Mouse (Mus musculus) hindbrain, embryonic 13.5 days (tissue): ENCODE data around the gene Bahd1. TPM values are rescaled to one million over a fixed set of nuclear protein-coding genes. Genes with fewer than 3 reads are reported as not detected.

Source experiments
- ATAC-seq: fragments of 200-750 bp; cut with Nextera tagmentation; 2 replicates; pipeline ENCODE4 v1.8.0; 2017; ENCODE audit warnings: moderate TSS enrichment; ENCODE audit not compliant: low FRiP score
- H3K27ac ChIP-seq: fragments of 300-500 bp; sonication (generic); 2 replicates; pipeline ENCODE4 v1.5.1; 2015; ENCODE audit warnings: inconsistent platforms, mild to moderate bottlenecking, moderate library complexity
- H3K27me3 ChIP-seq: fragments of 300-500 bp; sonication (generic); 2 replicates; pipeline ENCODE4 v1.6.1; 2015; ENCODE audit warnings: mild to moderate bottlenecking, inconsistent platforms
- H3K36me3 ChIP-seq: fragments of 300-500 bp; sonication (generic); 2 replicates; pipeline ENCODE4 v1.6.1; 2015; ENCODE audit warnings: mild to moderate bottlenecking, inconsistent platforms
- H3K4me1 ChIP-seq: fragments of 300-500 bp; sonication (generic); replicated peaks from 2 replicates; pipeline ENCODE4 v1.6.1; 2015; ENCODE audit warnings: inconsistent platforms
- H3K4me2 ChIP-seq: fragments of 300-500 bp; sonication (generic); 2 replicates; pipeline ENCODE4 v1.6.1; 2015; ENCODE audit warnings: inconsistent platforms, mild to moderate bottlenecking, moderate library complexity
- H3K4me3 ChIP-seq: fragments of 300-500 bp; sonication (generic); 2 replicates; pipeline ENCODE4 v1.5.1; 2015; ENCODE audit warnings: mild to moderate bottlenecking, inconsistent platforms
- H3K9ac ChIP-seq: fragments of 300-500 bp; sonication (generic); 2 replicates; pipeline ENCODE4 v1.6.1; 2015; ENCODE audit warnings: mild to moderate bottlenecking, inconsistent platforms
- H3K9me3 ChIP-seq: fragments of 300-500 bp; sonication (generic); 2 replicates; pipeline ENCODE4 v1.6.1; 2016; ENCODE audit warnings: inconsistent platforms
- WGBS: fragments of 180-500 bp; shearing (Covaris S2); methylation state at CpG from one replicate; pipeline ENCODE4 v1.1.7; 2015; 5-methylcytosine and 5-hydroxymethylcytosine counted together
- polyA plus RNA-seq: library from polyadenylated mRNA; unstranded; fragments of >200 nt; fragmentation: Nextera tagmentation; extraction: Ambion mirVana; gene quantifications from 2 replicates; pipeline ENCODE4 v1.2.1, GENCODE M21; 2015

Gene Bahd1
- polyA plus RNA-seq, 1 experiment from 2014 or later, result 5.1 TPM

DNA sequence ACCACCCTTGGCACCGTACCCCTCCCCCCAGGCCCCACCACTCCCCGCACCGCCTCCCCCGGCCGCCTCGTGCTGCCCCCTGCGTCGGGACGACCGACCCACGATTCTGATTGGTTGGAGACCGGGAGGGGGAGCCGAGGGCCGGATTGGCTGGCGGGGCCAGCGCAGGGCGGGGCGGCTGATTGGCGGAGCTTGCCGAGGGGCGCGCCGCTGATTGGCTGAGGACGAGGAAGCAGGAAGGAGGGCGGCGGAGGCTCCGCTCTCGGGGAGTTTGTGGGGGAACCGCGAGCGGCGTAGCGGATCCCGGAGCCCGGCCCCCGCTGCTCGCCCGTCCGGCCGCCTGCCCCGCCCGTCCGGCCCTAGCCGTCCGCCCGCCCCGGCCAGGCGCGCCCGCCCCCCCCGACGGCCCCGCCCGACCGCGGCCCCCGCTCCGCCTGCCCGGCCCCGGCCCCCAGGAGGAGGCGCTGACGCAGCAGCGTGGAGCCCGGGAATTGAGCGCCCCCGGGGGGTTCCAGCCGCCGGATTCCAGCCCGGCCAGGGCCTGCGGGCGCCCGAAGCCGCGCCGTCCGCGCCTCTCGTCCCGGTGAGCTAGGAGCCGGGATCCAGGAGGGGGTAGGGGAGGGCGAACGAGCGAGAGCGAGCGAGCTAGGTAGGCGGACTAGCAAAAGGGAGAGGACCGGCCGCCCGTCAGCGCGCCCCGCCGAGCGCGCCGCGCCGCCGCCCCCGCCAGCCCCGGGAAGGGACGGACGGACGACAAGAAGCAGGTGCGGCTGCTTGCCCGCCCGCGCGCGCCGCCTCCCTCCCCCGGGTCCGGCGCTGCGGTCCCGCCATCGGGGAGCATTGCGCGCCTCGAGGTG lies 1.2 kb downstream of the Bahd1 start:
- peak; percentile 90 for ATAC-seq
- Histone ChIP-seq H3K4me2 (peak overlapping the region; percentile 96), H3K36me3 (no peaks in the 10 kb centered on the region), H3K4me3 (peak overlapping the region; percentile 93), H3K4me1 (peaks cover 75% of the 10 kb centered on the region), H3K9me3 (no peaks in the 10 kb centered on the region), H3K27me3 (peaks cover 44% of the 10 kb centered on the region), H3K9ac (peak overlapping the region; percentile 95), H3K27ac (peak overlapping the region; percentile 94)
- WGBS, result under 1% methylated on average over 89 of the region's 120 CpGs

DNA sequence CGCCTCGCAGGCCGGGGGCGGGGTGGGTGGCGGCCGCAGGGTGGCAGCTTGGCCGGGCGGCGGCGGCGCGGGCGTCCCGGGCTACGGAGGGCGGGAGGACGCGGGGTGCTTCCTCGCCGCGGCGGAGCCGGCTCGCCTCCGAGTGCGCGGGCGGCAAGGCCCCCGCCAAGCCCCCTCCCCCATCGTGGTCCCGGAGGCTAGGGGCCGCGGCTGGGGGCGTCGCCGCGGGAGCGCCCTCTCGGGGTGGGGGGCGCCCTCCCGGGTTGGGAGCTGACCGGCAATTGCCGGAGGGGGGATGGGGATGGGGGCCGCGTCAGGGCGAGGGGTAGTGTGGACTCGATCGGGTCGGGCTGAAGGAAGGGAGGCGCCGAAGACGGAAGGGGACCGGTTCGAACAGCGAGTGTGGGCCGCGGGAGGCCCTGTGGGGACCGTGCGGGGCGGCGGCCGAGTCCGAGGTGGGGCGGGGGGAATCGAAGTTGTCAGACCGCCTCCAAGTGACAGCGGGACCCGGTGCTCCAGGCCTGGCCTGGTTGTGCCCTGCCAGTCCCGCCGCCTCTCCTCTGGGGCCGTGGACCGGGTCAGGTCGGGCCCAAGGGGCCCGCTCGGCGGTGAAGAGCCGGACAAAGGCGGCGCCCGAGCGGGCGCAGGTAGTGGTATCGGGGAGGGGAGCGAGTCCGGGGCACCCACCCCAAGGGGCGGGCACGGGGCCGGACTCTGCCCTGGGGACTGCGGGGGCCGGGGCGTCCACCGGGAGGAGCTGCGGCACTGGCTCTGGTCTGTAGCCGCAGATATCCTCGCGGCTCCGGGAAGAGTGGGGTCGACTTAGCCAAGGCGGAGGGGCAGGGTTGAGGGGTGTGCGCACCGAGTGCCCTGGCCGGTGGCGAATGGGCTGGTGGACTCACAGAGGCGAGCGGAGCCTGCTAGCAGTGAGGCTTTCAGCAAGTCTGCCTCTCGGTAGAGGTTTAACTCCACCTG lies 2.2 kb downstream of the Bahd1 start:
- ATAC-seq, result peak; percentile 25; the same call in 1 of the 2 replicates
- WGBS, result 1% methylated on average over 60 of the region's 106 CpGs

DNA sequence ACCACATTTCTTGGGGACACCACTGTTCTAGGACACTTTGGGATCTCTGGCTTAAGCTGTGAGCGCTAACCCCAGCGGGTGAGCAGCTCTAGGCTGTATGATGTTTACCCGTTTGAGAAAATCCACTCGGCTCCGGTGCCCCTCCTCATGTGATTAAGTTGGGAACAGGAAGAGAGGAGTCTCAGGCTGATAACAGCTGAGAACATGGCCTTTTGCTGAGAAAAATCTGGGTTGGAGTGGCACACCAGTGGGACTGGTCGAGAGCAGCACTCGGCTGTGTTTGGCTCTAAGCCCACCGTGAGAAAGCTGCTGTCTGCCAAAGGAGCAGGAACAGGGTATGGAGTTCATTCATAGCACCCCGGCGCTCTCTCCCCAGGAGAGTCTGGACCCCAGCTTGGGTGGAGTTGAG lies 3.2 kb downstream of the Bahd1 start:
- Histone ChIP-seq H3K9ac (peak overlapping the region; percentile 95), H3K4me3 (peak overlapping the region; percentile 93), H3K4me1 (peaks cover 57% of the 10 kb centered on the region), H3K9me3 (no peaks in the 10 kb centered on the region), H3K4me2 (peak overlapping the region; percentile 95), H3K27me3 (peaks cover 25% of the 10 kb centered on the region), H3K36me3 (no peaks in the 10 kb centered on the region), H3K27ac (no peak overlapping the region)
- no peak for ATAC-seq
- WGBS, result 9% methylated on average over 10 of the region's 10 CpGs

More for the DNA sequence above, 2.2 kb downstream of the Bahd1 start:
- H3K4me1 ChIP-seq, result peaks cover 67% of the 10 kb centered on the region
- peak overlapping the region; percentile 93 for H3K4me3 ChIP-seq
- peaks cover 35% of the 10 kb centered on the region for H3K27me3 ChIP-seq
- H3K36me3 ChIP-seq, result no peaks in the 10 kb centered on the region
- no peaks in the 10 kb centered on the region for H3K9me3 ChIP-seq
- H3K27ac ChIP-seq, result peak overlapping the region; percentile 94
- peak overlapping the region; percentile 95 for H3K9ac ChIP-seq
- H3K4me2 ChIP-seq, result peak overlapping the region; percentile 95

- Histone ChIP-seq H3K4me1 (peaks cover 52% of the 10 kb centered on the region), H3K4me3 (no peak overlapping the region), H3K36me3 (no peaks in the 10 kb centered on the region), H3K9me3 (no peaks in the 10 kb centered on the region), H3K27ac (no peak overlapping the region), H3K9ac (0 out of 2 replicates have a peak overlapping the region, but pooled peaks have one; percentile 36), H3K4me2 (no peak overlapping the region), H3K27me3 (peaks cover 3% of the 10 kb centered on the region; the same call in 1 of the 2 replicates)
- no peak for ATAC-seq
- 85% methylated on average over 7 of the region's 7 CpGs for WGBS
Observed at GRCm38 (mm10) chr2:118905433-118906117, 5.4 kb downstream of the Bahd1 start.

- no peak for ATAC-seq
- Histone ChIP-seq H3K27me3 (no peaks in the 10 kb centered on the region), H3K9me3 (no peaks in the 10 kb centered on the region), H3K4me3 (no peak overlapping the region), H3K36me3 (no peaks in the 10 kb centered on the region), H3K4me1 (peaks cover 54% of the 10 kb centered on the region), H3K9ac (no peak overlapping the region), H3K4me2 (no peak overlapping the region), H3K27ac (no peak overlapping the region)
- 74% methylated on average over 5 of the region's 5 CpGs for WGBS
Observed at GRCm38 (mm10) chr2:118906118-118906492, 5.9 kb downstream of the Bahd1 start.

GRCm38 (mm10) chr2:118907781-118908180 lies 7.6 kb downstream of the Bahd1 start:
- Histone ChIP-seq H3K27ac (no peak overlapping the region), H3K4me1 (peaks cover 64% of the 10 kb centered on the region), H3K9me3 (no peaks in the 10 kb centered on the region), H3K9ac (no peak overlapping the region), H3K4me2 (no peak overlapping the region), H3K27me3 (no peaks in the 10 kb centered on the region), H3K36me3 (no peaks in the 10 kb centered on the region), H3K4me3 (no peak overlapping the region)
- WGBS, result 95% methylated on average over 3 of the region's 3 CpGs
- no peak for ATAC-seq

DNA sequence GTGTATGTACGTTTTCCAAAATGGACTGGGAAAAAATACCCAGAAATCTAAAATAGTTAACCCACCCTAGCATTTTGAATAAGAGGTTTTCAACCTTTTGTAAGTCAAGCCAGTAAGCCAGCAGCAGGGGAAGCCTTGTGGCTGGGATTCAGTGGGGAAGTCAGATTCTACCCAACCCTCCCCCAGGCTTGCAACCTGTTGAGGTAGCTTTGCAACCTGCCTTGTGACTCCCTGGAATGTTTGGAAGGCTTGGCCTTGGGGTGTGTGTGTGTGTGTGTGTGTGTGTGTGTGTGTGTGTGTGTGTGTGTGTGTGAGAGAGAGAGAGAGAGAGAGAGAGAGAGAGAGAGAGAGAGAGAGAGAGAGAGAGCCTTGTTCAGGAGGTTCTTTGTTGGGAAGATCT lies 9.0 kb downstream of the Bahd1 start:
- 54% methylated on average over 1 of the region's 1 CpGs for WGBS
- H3K4me3 ChIP-seq, result no peak overlapping the region
- no peak overlapping the region for H3K9ac ChIP-seq
- H3K4me2 ChIP-seq, result no peak overlapping the region
- H3K9me3 ChIP-seq, result no peaks in the 10 kb centered on the region
- H3K36me3 ChIP-seq, result no peaks in the 10 kb centered on the region
- no peak overlapping the region for H3K27ac ChIP-seq
- no peaks in the 10 kb centered on the region for H3K27me3 ChIP-seq
- ATAC-seq, result no peak
- peaks cover 64% of the 10 kb centered on the region for H3K4me1 ChIP-seq

DNA sequence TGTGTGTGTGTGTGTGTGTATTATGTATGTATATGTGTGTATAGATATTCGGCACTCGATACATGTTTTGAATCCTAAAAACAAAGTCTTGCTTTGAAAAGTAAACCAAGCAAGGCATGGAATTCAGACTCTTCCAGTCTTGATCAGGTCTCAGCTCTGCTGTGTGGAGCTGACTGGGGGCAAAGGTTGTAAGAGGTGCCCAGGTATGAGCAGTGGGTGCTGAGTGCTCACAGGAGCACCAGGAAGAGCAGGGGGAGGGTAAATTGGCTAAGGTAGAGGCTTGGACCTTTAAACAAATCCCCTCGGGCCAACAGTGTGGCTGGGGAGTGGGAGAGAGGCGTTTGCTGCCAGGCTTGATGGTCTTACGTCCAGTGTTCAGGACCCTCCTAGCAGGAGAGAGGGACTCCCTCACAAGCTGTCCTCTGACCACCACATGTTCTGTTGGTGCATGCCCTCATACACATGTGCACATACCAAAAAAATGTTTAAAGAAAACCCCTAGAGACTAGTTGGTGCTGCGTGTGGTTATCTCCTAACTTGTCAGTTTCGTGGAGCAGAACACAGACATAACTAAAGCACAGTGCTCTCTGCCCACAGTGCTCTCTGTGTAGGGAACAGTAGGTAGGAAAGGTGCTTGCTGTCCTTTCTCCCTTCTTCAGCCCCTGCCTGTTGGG lies 10.6 kb downstream of the Bahd1 start:
- 83% methylated on average over 7 of the region's 7 CpGs for WGBS
- Histone ChIP-seq H3K4me3 (no peak overlapping the region), H3K4me2 (no peak overlapping the region), H3K9me3 (no peaks in the 10 kb centered on the region), H3K27ac (no peak overlapping the region), H3K36me3 (no peaks in the 10 kb centered on the region), H3K9ac (no peak overlapping the region), H3K4me1 (peaks cover 59% of the 10 kb centered on the region), H3K27me3 (no peaks in the 10 kb centered on the region)
- ATAC-seq, result no peak

DNA sequence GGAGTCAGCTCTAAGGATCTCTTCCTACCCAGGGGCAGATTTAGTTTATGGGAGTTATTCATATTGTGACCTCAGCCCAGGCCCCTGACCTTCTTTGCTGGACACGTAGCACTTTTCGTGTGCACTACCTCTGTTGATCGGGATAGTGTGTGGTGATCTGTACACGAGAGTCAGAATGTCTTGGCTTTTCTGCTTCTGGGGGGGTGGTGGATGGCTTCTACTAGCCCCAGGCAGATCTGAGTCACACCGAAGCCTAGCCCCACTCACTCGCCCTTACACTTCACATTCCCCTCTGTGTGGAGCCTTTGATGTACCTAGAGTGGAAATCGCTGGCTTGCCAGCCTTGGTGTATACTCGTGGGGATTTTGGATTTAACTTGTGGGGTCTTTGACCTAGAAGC lies 12.5 kb downstream of the Bahd1 start:
- ATAC-seq, result no peak
- WGBS, result 79% methylated on average over 8 of the region's 8 CpGs
- Histone ChIP-seq H3K27me3 (no peaks in the 10 kb centered on the region), H3K36me3 (peaks cover 17% of the 10 kb centered on the region), H3K4me3 (no peak overlapping the region), H3K4me1 (peaks cover 57% of the 10 kb centered on the region), H3K4me2 (no peak overlapping the region), H3K9me3 (no peaks in the 10 kb centered on the region), H3K9ac (peak overlapping the region; percentile 29; the same call in 1 of the 2 replicates), H3K27ac (no peak overlapping the region)

- 61% methylated on average over 11 of the region's 11 CpGs for WGBS
- H3K4me1 ChIP-seq, result peaks cover 57% of the 10 kb centered on the region
- H3K4me2 ChIP-seq, result no peak overlapping the region
- no peak overlapping the region for H3K27ac ChIP-seq
- no peak overlapping the region for H3K4me3 ChIP-seq
- no peak overlapping the region for H3K9ac ChIP-seq
- no peak for ATAC-seq
- peaks cover 25% of the 10 kb centered on the region for H3K36me3 ChIP-seq
- H3K9me3 ChIP-seq, result no peaks in the 10 kb centered on the region
- no peaks in the 10 kb centered on the region for H3K27me3 ChIP-seq
Observed at GRCm38 (mm10) chr2:118913551-118914276, 13.5 kb downstream of the Bahd1 start.

DNA sequence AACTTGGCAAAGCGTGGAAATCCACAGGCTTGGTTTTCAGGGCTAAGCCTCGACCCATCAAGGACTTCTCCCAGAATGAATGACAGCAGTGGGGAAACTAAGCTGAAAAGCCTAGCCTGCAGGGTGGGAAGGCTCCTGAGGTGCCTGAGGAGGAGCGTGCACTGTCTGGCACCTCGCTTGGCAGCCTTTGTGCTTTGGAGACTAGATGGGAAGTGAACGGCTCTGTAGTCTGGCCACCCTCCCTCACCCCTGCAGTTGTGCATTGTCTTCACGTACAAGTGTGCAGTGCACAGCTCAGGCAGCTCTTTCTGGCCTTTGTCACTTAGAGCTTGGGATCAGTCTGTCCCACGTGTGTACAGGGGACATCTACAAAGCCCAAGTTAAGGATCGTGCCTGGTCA lies 14.5 kb downstream of the Bahd1 start:
- Histone ChIP-seq H3K4me2 (no peak overlapping the region), H3K4me3 (no peak overlapping the region), H3K9me3 (no peaks in the 10 kb centered on the region), H3K4me1 (peaks cover 54% of the 10 kb centered on the region), H3K27me3 (no peaks in the 10 kb centered on the region), H3K36me3 (peaks cover 33% of the 10 kb centered on the region), H3K9ac (no peak overlapping the region), H3K27ac (no peak overlapping the region)
- WGBS, result 23% methylated on average over 8 of the region's 8 CpGs
- ATAC-seq, result no peak
